Mouse (Mus musculus): Measurements from ENCODE around the gene Rhebl1. TPM values are rescaled to one million over a fixed set of nuclear protein-coding genes. Genes with fewer than 3 reads are reported as not detected.
A peak's percentile ranks its signal among the peaks of the same experiment; 100 is the strongest.

The Rhebl1 gene
- polyA plus RNA-seq, 1 experiment from 2014 or later: 6.6 TPM

DNA sequence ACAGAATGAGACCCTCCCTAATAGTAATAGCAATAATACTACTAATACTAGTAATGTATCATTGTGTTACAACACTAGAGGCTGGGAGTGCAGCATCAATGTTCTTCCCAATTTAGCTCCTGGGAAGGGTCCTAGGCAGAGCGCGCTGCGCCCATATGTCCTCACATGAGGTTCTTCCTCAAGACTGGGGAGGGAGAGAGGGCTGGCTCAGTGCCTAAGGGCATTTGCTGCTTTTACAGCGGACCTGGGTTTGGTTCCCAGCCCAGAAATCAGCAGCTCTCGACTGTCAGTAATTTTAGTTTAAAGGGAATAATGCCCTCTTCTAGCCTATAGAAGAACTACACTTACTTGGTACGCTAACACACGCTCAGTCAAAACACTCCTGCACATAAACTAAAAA lies 6.8 kb downstream of the Rhebl1 start:
- peaks cover 14% of the 10 kb centered on the region for H3K27me3 ChIP-seq (replicated peaks)
- no peak overlapping the region for H3K4me3 ChIP-seq
- H3K9ac ChIP-seq: no peak overlapping the region
- no peak overlapping the region for H3K27ac ChIP-seq (replicated peaks)
- no peaks in the 10 kb centered on the region for H3K36me3 ChIP-seq
- no peaks in the 10 kb centered on the region for H3K9me3 ChIP-seq
- ATAC-seq (ENCODE audit: extremely low read depth, insufficient number of reproducible peaks, low FRiP score, low TSS enrichment): no peak
- peaks cover 6% of the 10 kb centered on the region for H3K4me1 ChIP-seq
- 82% methylated on average over 7 of the region's 7 CpGs for WGBS
- H3K4me2 ChIP-seq: no peak overlapping the region

DNA sequence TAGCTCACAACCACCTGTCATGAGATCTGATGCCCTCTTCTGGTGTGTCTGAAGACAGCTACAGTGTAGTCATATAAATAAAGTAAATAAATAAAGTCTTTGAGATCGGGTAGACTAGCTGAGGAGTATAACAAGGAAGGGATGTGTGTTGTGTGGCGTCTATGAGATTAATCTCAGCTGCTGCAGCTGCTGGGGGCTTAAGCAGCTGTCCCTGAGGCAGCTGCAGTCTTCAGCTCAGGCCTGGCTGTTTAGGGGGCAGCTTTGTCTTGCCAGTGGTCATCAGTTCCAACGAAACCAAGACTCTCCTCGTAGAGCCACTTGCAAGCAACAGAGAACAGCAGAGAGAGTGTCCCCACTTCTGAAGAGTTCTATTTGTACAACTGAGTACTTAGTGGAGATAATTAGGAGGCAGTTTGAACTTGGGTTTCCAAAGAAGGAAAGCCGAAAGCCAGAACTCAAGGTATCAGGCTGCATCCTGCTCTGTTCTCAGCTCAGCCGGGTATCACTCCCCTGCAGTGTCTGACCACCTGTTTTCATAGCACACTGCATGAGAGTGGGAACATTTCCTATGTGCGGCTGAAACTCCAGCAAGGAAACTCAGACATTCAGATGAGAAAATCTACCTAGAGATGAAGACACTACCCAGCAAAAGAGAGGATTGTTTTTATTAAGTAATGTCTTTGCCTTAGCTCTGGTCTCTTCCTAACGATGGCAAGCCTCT lies 7.5 kb downstream of the Rhebl1 start:
- 53% methylated on average over 8 of the region's 8 CpGs for WGBS
- H3K9me3 ChIP-seq: no peaks in the 10 kb centered on the region
- H3K4me2 ChIP-seq: no peak overlapping the region

DNA sequence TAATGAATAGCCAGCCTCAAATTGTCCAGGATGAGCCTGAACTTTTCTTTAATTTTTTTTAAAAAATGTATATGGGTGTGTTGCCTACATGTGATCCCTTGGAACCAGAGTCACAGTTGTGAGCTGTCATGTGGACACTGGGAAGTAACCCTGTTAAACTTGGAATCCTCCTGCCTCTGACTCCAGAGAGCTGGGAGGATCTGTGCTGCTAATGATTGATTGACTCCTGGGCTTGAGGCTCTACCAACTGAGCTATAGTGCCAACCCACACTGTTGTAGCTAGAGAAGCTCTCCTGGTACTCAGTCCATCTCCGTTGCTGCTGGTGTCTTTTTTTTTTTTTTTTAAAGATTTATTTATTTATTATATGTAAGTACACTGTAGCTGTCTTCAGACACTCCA lies 10.2 kb downstream of the Rhebl1 start:
- WGBS: 68% methylated on average over 1 of the region's 1 CpGs
- no peak for ATAC-seq (ENCODE audit: extremely low read depth, insufficient number of reproducible peaks, low FRiP score, low TSS enrichment)
- peaks cover 3% of the 10 kb centered on the region; the same call in 1 of the 2 replicates for H3K27me3 ChIP-seq (replicated peaks)

More for the DNA sequence above, 7.5 kb downstream of the Rhebl1 start:
- H3K4me3 ChIP-seq: no peak overlapping the region
- no peaks in the 10 kb centered on the region for H3K36me3 ChIP-seq
- no peak overlapping the region for H3K9ac ChIP-seq
- H3K27me3 ChIP-seq (replicated peaks): peaks cover 11% of the 10 kb centered on the region; the same call in 1 of the 2 replicates
- H3K4me1 ChIP-seq: peaks cover 6% of the 10 kb centered on the region
- no peak for ATAC-seq (ENCODE audit: extremely low read depth, insufficient number of reproducible peaks, low FRiP score, low TSS enrichment)
- no peak overlapping the region for H3K27ac ChIP-seq (replicated peaks)

DNA sequence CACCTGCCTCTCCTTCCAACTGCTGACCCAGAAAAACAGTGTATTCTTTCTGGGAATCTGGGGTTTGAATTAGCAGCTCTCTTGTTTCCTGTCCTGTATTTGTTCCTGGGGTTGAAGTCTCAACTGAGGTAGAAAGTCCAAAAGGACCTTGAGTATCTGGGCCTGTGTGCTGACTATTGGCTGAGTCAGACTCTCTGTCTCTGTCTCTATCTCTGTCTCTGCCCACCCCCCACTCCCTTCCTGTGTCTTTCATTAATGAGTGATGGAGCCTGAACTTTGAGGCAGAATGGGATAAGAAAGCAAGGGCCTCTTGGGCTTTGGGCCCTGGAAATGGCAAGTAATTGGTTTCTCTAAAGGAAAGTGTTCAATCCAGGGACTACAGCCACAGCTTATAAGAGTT lies 10.7 kb downstream of the Rhebl1 start:
- peaks cover 3% of the 10 kb centered on the region; the same call in 1 of the 2 replicates for H3K27me3 ChIP-seq (replicated peaks)
- no peak for ATAC-seq (ENCODE audit: extremely low read depth, insufficient number of reproducible peaks, low FRiP score, low TSS enrichment)
- no peak overlapping the region for H3K27ac ChIP-seq (replicated peaks)
- H3K36me3 ChIP-seq: no peaks in the 10 kb centered on the region
- no peak overlapping the region for H3K9ac ChIP-seq
- no peaks in the 10 kb centered on the region for H3K9me3 ChIP-seq
- H3K4me3 ChIP-seq: no peak overlapping the region
- no peak overlapping the region for H3K4me2 ChIP-seq
- peaks cover 10% of the 10 kb centered on the region for H3K4me1 ChIP-seq

More for the DNA sequence above, 10.2 kb downstream of the Rhebl1 start:
- Histone ChIP-seq H3K27ac (replicated peaks) (no peak overlapping the region), H3K4me3 (no peak overlapping the region), H3K9ac (no peak overlapping the region), H3K9me3 (no peaks in the 10 kb centered on the region), H3K4me1 (peaks cover 10% of the 10 kb centered on the region), H3K4me2 (no peak overlapping the region), H3K36me3 (no peaks in the 10 kb centered on the region)

DNA sequence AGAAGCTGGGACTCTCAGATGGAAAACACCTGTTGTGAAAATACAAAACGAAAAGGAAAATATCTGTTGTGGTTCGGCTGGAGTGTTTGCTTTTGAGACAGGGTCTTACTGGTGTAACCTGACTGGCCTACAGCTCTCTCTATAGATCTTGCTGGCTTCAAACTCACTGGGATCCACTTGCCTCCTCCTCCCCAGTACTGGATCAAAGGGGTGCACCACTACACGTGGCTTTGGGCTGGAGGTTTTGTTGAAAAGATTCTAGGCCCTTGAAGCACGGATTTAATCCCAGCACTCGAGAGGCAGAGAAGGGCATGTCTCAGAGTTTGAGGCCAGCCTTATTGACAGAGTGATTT lies 12.7 kb downstream of the Rhebl1 start:
- 0 out of 2 replicates have a peak overlapping the region, but pooled peaks have one; percentile 10 for H3K27ac ChIP-seq (replicated peaks)
- H3K9ac ChIP-seq: peak overlapping the region; percentile 65
- no peaks in the 10 kb centered on the region for H3K9me3 ChIP-seq
- WGBS: 16% methylated on average over 5 of the region's 5 CpGs
- peak overlapping the region; percentile 84 for H3K4me3 ChIP-seq
- H3K27me3 ChIP-seq (replicated peaks): peaks cover 3% of the 10 kb centered on the region; the same call in 1 of the 2 replicates
- peaks cover 10% of the 10 kb centered on the region for H3K4me1 ChIP-seq
- no peaks in the 10 kb centered on the region for H3K36me3 ChIP-seq
- peak overlapping the region; percentile 96 for H3K4me2 ChIP-seq
- no peak for ATAC-seq (ENCODE audit: extremely low read depth, insufficient number of reproducible peaks, low FRiP score, low TSS enrichment)

DNA sequence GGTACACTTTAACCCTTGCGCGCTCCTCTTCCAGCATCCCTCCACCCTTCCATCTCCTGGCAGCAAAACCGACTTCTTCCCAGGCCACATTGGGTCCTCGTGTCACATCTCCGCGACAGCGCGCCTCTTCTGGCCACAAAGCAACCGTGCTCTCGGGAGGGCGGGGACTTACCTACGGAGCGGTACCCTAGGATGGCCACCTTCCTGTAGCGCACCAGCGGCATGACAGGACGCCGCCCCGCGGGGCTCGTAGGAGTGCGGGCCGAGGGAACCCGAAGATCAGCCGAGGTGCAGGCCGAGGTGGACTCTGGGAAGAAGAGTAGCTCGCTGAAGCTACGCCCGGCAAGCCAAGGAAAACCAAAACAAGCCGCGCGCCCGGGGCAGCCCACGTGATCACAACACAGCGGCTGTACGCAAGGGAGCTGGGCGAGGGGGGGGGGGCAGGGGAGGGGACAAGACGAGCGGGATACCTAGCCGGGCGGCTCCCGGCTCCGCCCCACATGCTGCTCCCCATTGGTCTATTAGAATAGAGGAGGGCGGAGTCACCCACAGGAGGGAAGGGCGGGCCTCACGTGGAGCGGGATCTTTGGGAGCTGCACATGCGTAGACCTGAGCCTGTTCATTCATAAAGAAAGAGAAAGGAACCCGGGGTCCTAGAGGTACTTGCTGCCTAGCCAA lies 13.2 kb downstream of the Rhebl1 start:
- Histone ChIP-seq H3K4me1 (peaks cover 10% of the 10 kb centered on the region), H3K4me3 (peak overlapping the region; percentile 84), H3K36me3 (no peaks in the 10 kb centered on the region), H3K9ac (peak overlapping the region; percentile 87), H3K27me3 (replicated peaks) (no peaks in the 10 kb centered on the region), H3K9me3 (no peaks in the 10 kb centered on the region), H3K4me2 (peak overlapping the region; percentile 96), H3K27ac (replicated peaks) (peak overlapping the region; percentile 84)
- WGBS: under 1% methylated on average over 41 of the region's 48 CpGs
- peak; percentile 99 for ATAC-seq (ENCODE audit: extremely low read depth, insufficient number of reproducible peaks, low FRiP score, low TSS enrichment)

DNA sequence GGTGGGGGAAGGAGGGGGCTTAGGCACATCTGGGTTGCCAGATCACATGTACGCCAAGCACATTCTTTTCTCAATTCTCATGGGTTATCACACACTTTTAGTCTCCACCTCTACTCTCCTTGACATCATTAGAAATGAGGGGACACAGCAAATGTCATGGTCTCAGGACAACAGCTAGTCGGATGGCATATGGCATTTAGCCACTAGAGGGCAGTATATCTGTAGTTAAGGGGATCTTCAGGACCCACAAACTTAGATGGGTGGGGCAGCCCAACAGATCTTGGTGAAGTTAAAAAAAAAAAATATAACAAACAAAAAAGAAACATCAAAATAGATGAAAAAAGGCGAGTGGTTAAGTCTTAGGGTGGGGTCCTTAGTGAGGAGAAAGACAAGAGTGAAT lies 17.0 kb downstream of the Rhebl1 start:
- Histone ChIP-seq H3K36me3 (no peaks in the 10 kb centered on the region), H3K27ac (replicated peaks) (no peak overlapping the region), H3K4me3 (no peak overlapping the region), H3K9me3 (no peaks in the 10 kb centered on the region), H3K9ac (no peak overlapping the region), H3K27me3 (replicated peaks) (no peaks in the 10 kb centered on the region), H3K4me2 (no peak overlapping the region), H3K4me1 (peaks cover 19% of the 10 kb centered on the region)
- WGBS: 9% methylated on average over 3 of the region's 3 CpGs
- no peak for ATAC-seq (ENCODE audit: extremely low read depth, insufficient number of reproducible peaks, low FRiP score, low TSS enrichment)

DNA sequence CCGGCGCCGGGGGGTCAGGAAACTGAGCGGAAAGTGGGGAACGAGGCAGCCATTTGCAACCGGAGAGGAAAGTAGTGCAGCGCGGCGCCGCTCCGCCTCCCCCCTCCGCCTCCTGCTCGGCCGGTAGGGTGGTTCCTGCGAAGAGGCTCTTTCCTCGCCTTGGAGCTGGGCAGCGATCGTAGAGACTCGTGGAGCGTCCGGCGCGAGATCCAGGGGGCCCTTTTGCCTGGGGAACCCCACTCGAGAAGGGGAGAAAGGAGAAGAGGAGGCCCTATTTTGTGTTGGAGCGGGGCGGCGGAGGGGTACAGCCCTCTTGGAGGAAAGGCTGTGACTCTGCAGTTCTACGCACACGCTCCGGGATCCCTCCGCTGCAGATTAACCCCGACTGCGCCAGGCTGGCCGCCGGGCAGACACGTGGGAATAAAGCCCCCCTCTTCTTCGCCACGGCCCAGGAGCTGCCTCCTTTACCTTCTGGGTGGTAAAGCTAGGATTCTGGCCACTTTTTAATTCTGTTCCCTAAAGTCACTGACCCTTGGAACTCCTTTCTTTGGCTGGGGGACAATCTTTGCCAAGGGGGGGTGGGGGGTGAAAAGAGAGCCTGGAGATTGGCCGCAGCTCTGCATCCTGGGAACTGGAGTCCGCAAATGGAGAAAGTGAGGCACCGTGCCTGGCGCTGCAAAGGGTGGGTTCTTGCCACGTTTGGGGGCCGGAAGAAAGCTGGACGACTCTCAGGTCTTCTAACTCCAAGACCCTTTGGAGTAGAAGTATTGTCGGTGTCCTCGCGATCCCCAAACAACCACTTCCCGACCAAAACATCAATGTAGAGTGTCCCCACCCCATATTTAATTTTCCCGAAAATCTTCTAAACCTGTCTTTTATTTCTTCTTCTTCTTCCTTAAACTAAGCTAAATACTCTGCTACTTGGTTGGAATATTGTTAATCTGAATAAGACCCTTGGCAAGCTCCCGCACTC lies 22.1 kb downstream of the Rhebl1 start:
- H3K4me2 ChIP-seq: peak overlapping the region; percentile 100
- no peaks in the 10 kb centered on the region for H3K9me3 ChIP-seq
- ATAC-seq (ENCODE audit: extremely low read depth, insufficient number of reproducible peaks, low FRiP score, low TSS enrichment): peak; percentile 67
- peak overlapping the region; percentile 100 for H3K9ac ChIP-seq
- peaks cover 38% of the 10 kb centered on the region for H3K4me1 ChIP-seq
- H3K27me3 ChIP-seq (replicated peaks): no peaks in the 10 kb centered on the region
- H3K4me3 ChIP-seq: peak overlapping the region; percentile 98
- no peaks in the 10 kb centered on the region for H3K36me3 ChIP-seq
- WGBS: 1% methylated on average over 51 of the region's 51 CpGs
- H3K27ac ChIP-seq (replicated peaks): peak overlapping the region; percentile 100

DNA sequence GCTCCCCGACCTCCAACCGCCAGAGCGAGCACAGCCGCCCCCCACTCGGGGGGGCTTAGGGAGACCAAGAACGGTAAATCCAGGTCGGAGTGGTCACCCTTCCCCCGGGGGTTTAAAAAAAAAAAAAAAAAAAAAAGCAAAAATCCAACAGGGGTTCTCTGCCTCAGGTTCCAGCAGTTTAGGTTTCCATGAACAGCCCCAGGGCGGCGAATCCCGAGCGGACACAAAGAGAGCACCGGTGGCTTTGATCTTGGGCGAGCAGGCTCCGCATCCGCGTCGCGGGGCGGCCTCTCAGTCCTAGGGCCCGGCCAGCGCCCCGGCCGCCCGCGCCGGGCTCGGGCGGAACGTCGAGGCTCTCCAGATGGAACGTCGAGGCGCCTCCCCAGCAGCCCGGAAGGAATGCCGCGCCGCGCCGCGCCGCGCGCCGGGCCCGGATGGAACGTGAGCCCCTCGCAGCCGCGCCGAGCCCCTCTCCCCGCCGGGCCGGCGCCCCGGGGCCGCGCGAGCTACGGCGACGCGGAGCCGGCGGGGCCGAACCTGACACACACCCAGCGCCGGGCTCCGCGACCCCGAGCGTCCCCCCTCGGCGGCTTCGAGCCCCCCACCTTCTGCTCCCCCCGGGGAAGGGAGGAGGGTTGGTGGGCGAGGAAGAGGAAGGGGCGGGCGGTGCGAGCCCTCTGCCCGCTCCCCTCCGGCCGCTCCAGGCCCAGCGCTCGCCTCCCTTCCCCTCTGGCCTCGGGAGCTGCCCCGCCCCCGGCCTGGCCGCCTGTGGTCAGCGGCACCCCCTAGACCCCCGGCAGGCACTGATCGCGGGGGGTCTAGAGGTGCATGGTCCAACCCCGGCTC lies 23.0 kb downstream of the Rhebl1 start, which contains the start of gene Kmt2d:
TSS of gene Kmt2d (minus strand) at position 135 of the 846 bp plus-strand sequence.
- under 1% methylated on average over 63 of the region's 94 CpGs for WGBS

More for the DNA sequence above, 23.0 kb downstream of the Rhebl1 start, which contains the start of gene Kmt2d:
- Histone ChIP-seq H3K27ac (replicated peaks) (peak within 1 kb of the TSS; percentile 100), H3K9ac (peak within 1 kb of the TSS; percentile 100), H3K4me1 (peaks cover 44% of the 10 kb centered on the region), H3K27me3 (replicated peaks) (no peaks in the 10 kb centered on the region), H3K4me3 (peak within 1 kb of the TSS; percentile 98), H3K4me2 (peak within 1 kb of the TSS; percentile 100), H3K36me3 (peaks cover 8% of the 10 kb centered on the region), H3K9me3 (no peaks in the 10 kb centered on the region)
- peak; percentile 52 for ATAC-seq (ENCODE audit: extremely low read depth, insufficient number of reproducible peaks, low FRiP score, low TSS enrichment)
